In genomic region chr6:94634274-94634673, GRCm38 (mm10) we compare ENCODE assay signal across 14 mouse cellular contexts.
A peak's percentile ranks its signal among the peaks of the same experiment; 100 is the strongest.
DNase-seq lines count a peak whose midpoint lies in the region; ATAC-seq and TF ChIP-seq lines count a peak whose summit lies in the region.
"Had no signal": no experiment of that assay in that cellular context is flagged by ENCODE, and none has a peak within 500 bp of the region (broad histone marks: within the 10 kb centered on the region; RNA-seq: fewer than 3 reads in every experiment).

No protein-coding gene starts in this region.

- TF ChIP-seq EP300 in liver, postnatal 0 days (IDR thresholded peaks at IDR 0.05; ENCODE audit: low read depth): 0 out of 2 replicates have a peak, but pooled peaks have one; percentile 8

- ATAC-seq in hindbrain, embryonic 11.5 days (ENCODE audit: low FRiP score): no peak
- peak; percentile 45 for ATAC-seq in CD4-positive, CD25-positive, alpha-beta regulatory T cell, adult 4 months
- 0 out of 2 replicates have a peak, but pooled peaks have one; percentile 43 for ATAC-seq in erythroid progenitor cell, adult 5-6 weeks (replicated peaks; ENCODE audit: low FRiP score, poor library complexity, severe bottlenecking)
- peak; percentile 67 for ATAC-seq in liver, postnatal 0 days
- ATAC-seq: forebrain, embryonic 15.5 days had no signal

- H3K27me3 ChIP-seq in hindbrain, embryonic 10.5 days (ENCODE audit: insufficient read depth, poor library complexity, severe bottlenecking): no peaks in the 10 kb centered on the region
- H3K27me3 ChIP-seq in hindbrain, embryonic 11.5 days (ENCODE audit: control insufficient read depth, insufficient read depth, low read length): no peaks in the 10 kb centered on the region
- no peaks in the 10 kb centered on the region for H3K27me3 ChIP-seq in liver, postnatal 0 days (ENCODE audit: insufficient read depth, low read length)
- H3K27me3 ChIP-seq: forebrain, embryonic 15.5 days had no signal

- H3K4me2 ChIP-seq in hindbrain, embryonic 11.5 days (replicated peaks; ENCODE audit: low read depth, low read length): no peak overlapping the region
- H3K4me2 ChIP-seq in liver, postnatal 0 days (ENCODE audit: low read depth, low read length): 0 out of 2 replicates have a peak overlapping the region, but pooled peaks have one; percentile 9
- H3K4me2 ChIP-seq: forebrain, embryonic 15.5 days had no signal

- H3K9me3 ChIP-seq in hindbrain, embryonic 10.5 days: no peaks in the 10 kb centered on the region
- no peaks in the 10 kb centered on the region for H3K9me3 ChIP-seq in hindbrain, embryonic 11.5 days (ENCODE audit: control insufficient read depth, low read length)
- H3K9me3 ChIP-seq in liver, postnatal 0 days (ENCODE audit: low read length): no peaks in the 10 kb centered on the region
- H3K9me3 ChIP-seq: forebrain, embryonic 15.5 days; heart, embryonic 10.5 days had no signal

- TF ChIP-seq CTCF in liver, postnatal 0 days (IDR thresholded peaks at IDR 0.05; ENCODE audit: low read depth): no peak

- no peak for DNase-seq in hindbrain, embryonic 10.5 days (ENCODE audit: low spot score)
- DNase-seq in hindbrain, embryonic 11.5 days (ENCODE audit: low spot score): no peak
- no peak for DNase-seq in liver, postnatal 0 days
- no peak for DNase-seq in cerebellum, postnatal 14 days
- DNase-seq in urinary bladder, postnatal 14 days (ENCODE audit: low spot score): no peak
- no peak for DNase-seq in embryo, embryonic 9.5 days (ENCODE audit: extremely low spot score)
- DNase-seq: left cerebral cortex, postnatal 4 days; lung, adult 18-20 months; right cerebral cortex, postnatal 4 days had no signal

- H3K4me3 ChIP-seq in hindbrain, embryonic 10.5 days: no peak overlapping the region
- no peak overlapping the region for H3K4me3 ChIP-seq in hindbrain, embryonic 11.5 days (ENCODE audit: low read depth, low read length)
- no peak overlapping the region for H3K4me3 ChIP-seq in liver, postnatal 0 days (ENCODE audit: low read depth, low read length)
- H3K4me3 ChIP-seq: forebrain, embryonic 15.5 days; heart, embryonic 10.5 days had no signal

- H3K27ac ChIP-seq in hindbrain, embryonic 10.5 days: peak overlapping the region; percentile 83
- no peak overlapping the region for H3K27ac ChIP-seq in hindbrain, embryonic 11.5 days (ENCODE audit: low read depth, low read length)
- H3K27ac ChIP-seq in liver, postnatal 0 days (ENCODE audit: low read depth): no peak overlapping the region
- H3K27ac ChIP-seq: forebrain, embryonic 15.5 days; heart, embryonic 10.5 days; kidney, postnatal 0 days had no signal

- peaks cover 8% of the 10 kb centered on the region for H3K36me3 ChIP-seq in hindbrain, embryonic 10.5 days
- H3K36me3 ChIP-seq in hindbrain, embryonic 11.5 days (ENCODE audit: control insufficient read depth, insufficient read depth, low read length): no peaks in the 10 kb centered on the region
- H3K36me3 ChIP-seq in liver, postnatal 0 days (replicated peaks; ENCODE audit: insufficient read depth, low read length): no peaks in the 10 kb centered on the region
- H3K36me3 ChIP-seq: forebrain, embryonic 15.5 days had no signal

- WGBS in hindbrain, embryonic 10.5 days: 89% methylated on average over 4 of the region's 4 CpGs
- WGBS in hindbrain, embryonic 11.5 days: 90% methylated on average over 4 of the region's 4 CpGs
- 54% methylated on average over 4 of the region's 4 CpGs for WGBS in liver, postnatal 0 days (ENCODE audit: insufficient replicate concordance)

- peaks cover 87% of the 10 kb centered on the region for H3K4me1 ChIP-seq in hindbrain, embryonic 10.5 days (replicated peaks)
- H3K4me1 ChIP-seq in hindbrain, embryonic 11.5 days (replicated peaks; ENCODE audit: control insufficient read depth, insufficient read depth, low read length): peaks cover 7% of the 10 kb centered on the region
- H3K4me1 ChIP-seq in liver, postnatal 0 days (ENCODE audit: insufficient read depth): peaks cover 7% of the 10 kb centered on the region; the same call in 1 of the 2 replicates

- no peak overlapping the region for H3K9ac ChIP-seq in hindbrain, embryonic 11.5 days (ENCODE audit: low read depth, low read length)
- H3K9ac ChIP-seq in liver, postnatal 0 days (replicated peaks): no peak overlapping the region
- H3K9ac ChIP-seq: forebrain, embryonic 15.5 days had no signal
